Mouse (Mus musculus): ENCODE measurements around the gene Cacnb4.

DNA sequence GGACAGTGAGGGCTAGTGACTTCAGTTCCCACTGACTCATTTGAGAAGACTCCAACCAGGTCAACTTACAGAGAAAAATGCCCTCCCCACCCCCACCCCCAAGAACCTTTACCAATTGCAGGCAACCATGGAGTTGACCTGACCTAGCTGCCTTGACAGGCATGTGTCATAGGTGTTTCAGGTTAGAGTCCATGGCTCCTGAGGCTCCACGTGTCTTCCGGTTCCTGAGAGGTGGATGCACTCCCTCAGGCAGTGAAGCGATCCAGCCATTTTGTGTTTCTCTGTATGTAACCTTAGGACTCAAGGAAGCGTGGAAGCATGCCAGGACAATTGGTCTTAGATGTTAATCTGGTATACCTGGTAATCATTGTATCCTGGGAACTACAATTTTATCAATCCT is 238.2 kb downstream of the Cacnb4 start:
- TF ChIP-seq FLI1 (IDR thresholded peaks at IDR 0.05; ENCODE audit: low read length) (no peak), GATA1 (IDR thresholded peaks at IDR 0.05; ENCODE audit: borderline replicate concordance, low read length) (no peak)

Data from megakaryocyte, embryonic 14.5 days (primary cell).